Mouse (Mus musculus): ENCODE measurements around the gene Rbm46. TPM values are rescaled to one million over a fixed set of nuclear protein-coding genes. Genes with fewer than 3 reads are reported as not detected.
A peak's percentile ranks its signal among the peaks of the same experiment; 100 is the strongest.

The Rbm46 gene
- 1.0 and 2.9 TPM in 2 replicates for total RNA-seq (2012; rRNA removed)

GRCm38 (mm10) chr3:82876372-82876739, at the start of gene Rbm46:
TSS of gene Rbm46 (minus strand) at chr3:82876483.
- no peak within 1 kb of the TSS for H3K27ac ChIP-seq (ENCODE audit: insufficient read depth, low read depth, low read length, poor library complexity, severe bottlenecking)
- H3K9ac ChIP-seq (ENCODE audit: insufficient read depth, low read depth, low read length, poor library complexity, severe bottlenecking) = 0 out of 2 replicates have a peak within 1 kb of the TSS, but pooled peaks have one; percentile 22
- TF ChIP-seq CHD2 (IDR thresholded peaks at IDR 0.05; ENCODE audit: low read depth, low read length) = peak; percentile 80
- no peak for TF ChIP-seq ZC3H11A (IDR thresholded peaks at IDR 0.05; ENCODE audit: borderline replicate concordance, low read depth, low read length)
- no peak for TF ChIP-seq ZNF384 (IDR thresholded peaks at IDR 0.05; ENCODE audit: low read depth, low read length)
- TF ChIP-seq HCFC1 (IDR thresholded peaks at IDR 0.05; ENCODE audit: borderline replicate concordance, insufficient read depth, low read length) = 0 out of 2 replicates have a peak, but pooled peaks have one; percentile 24
- no peak for TF ChIP-seq MAFK (IDR thresholded peaks at IDR 0.05; ENCODE audit: insufficient read depth, low read depth, low read length)
- DNase-seq (ENCODE audit: low read depth, low spot score) = peak; percentile 75
- in situ Hi-C loops (cut with MboI; ENCODE audit: low sequenced_read_pairs in 2 of 2, unreplicated experiment in 2 of 2) = no loop called here
- H3K4me1 ChIP-seq (ENCODE audit: control insufficient read depth in 2 of 2, insufficient read depth in 2 of 2, low read length in 2 of 2, poor library complexity in 1 of 2) = no peaks in the 10 kb centered on the region
- no peaks in the 10 kb centered on the region for H3K9me3 ChIP-seq (ENCODE audit: control insufficient read depth, insufficient read depth, low read depth, low read length)
- no peaks in the 10 kb centered on the region for H3K36me3 ChIP-seq (ENCODE audit: control insufficient read depth, insufficient read depth, low read length, poor library complexity, severe bottlenecking)
- peak within 1 kb of the TSS; percentile 19 to 63; a peak in 3 of 4 replicates for H3K4me3 ChIP-seq (ENCODE audit: insufficient read depth in 1 of 2, low read depth in 1 of 2, low read length in 2 of 2, poor library complexity in 1 of 2, severe bottlenecking in 1 of 2)

- TF ChIP-seq MAFK (IDR thresholded peaks at IDR 0.05; ENCODE audit: insufficient read depth, low read depth, low read length) = no peak
- TF ChIP-seq CHD2 (IDR thresholded peaks at IDR 0.05; ENCODE audit: low read depth, low read length) = no peak
- no peak for TF ChIP-seq HCFC1 (IDR thresholded peaks at IDR 0.05; ENCODE audit: borderline replicate concordance, insufficient read depth, low read length)
- no peak for TF ChIP-seq ZC3H11A (IDR thresholded peaks at IDR 0.05; ENCODE audit: borderline replicate concordance, low read depth, low read length)
- no peak for TF ChIP-seq ZNF384 (IDR thresholded peaks at IDR 0.05; ENCODE audit: low read depth, low read length)
- Histone ChIP-seq H3K9me3 (ENCODE audit: control insufficient read depth, insufficient read depth, low read depth, low read length) (no peaks in the 10 kb centered on the region), H3K4me3 (ENCODE audit: insufficient read depth in 1 of 2, low read depth in 1 of 2, low read length in 2 of 2, poor library complexity in 1 of 2, severe bottlenecking in 1 of 2) (no peak overlapping the region), H3K9ac (ENCODE audit: insufficient read depth, low read depth, low read length, poor library complexity, severe bottlenecking) (no peak overlapping the region), H3K36me3 (ENCODE audit: control insufficient read depth, insufficient read depth, low read length, poor library complexity, severe bottlenecking) (no peaks in the 10 kb centered on the region), H3K4me1 (ENCODE audit: control insufficient read depth in 2 of 2, insufficient read depth in 2 of 2, low read length in 2 of 2, poor library complexity in 1 of 2) (peaks cover 2 to 8% of the 10 kb centered on the region in 2 experiments; a peak in 1 of 4 replicates), H3K27ac (ENCODE audit: insufficient read depth, low read depth, low read length, poor library complexity, severe bottlenecking) (no peak overlapping the region)
- DNase-seq (ENCODE audit: low read depth, low spot score) = no peak
- in situ Hi-C loops (cut with MboI; ENCODE audit: low sequenced_read_pairs in 2 of 2, unreplicated experiment in 2 of 2) = no loop called here
Measured at GRCm38 (mm10) chr3:82915632-82916031, 39.3 kb upstream of the Rbm46 start.

GRCm38 (mm10) chr3:82908671-82909070, 32.4 kb upstream of the Rbm46 start:
- Histone ChIP-seq H3K27ac (ENCODE audit: insufficient read depth, low read depth, low read length, poor library complexity, severe bottlenecking) (no peak overlapping the region), H3K4me1 (ENCODE audit: control insufficient read depth in 2 of 2, insufficient read depth in 2 of 2, low read length in 2 of 2, poor library complexity in 1 of 2) (no peaks in the 10 kb centered on the region), H3K9ac (ENCODE audit: insufficient read depth, low read depth, low read length, poor library complexity, severe bottlenecking) (no peak overlapping the region), H3K4me3 (ENCODE audit: insufficient read depth in 1 of 2, low read depth in 1 of 2, low read length in 2 of 2, poor library complexity in 1 of 2, severe bottlenecking in 1 of 2) (no peak overlapping the region), H3K9me3 (ENCODE audit: control insufficient read depth, insufficient read depth, low read depth, low read length) (no peaks in the 10 kb centered on the region), H3K36me3 (ENCODE audit: control insufficient read depth, insufficient read depth, low read length, poor library complexity, severe bottlenecking) (no peaks in the 10 kb centered on the region)
- no peak for DNase-seq (ENCODE audit: low read depth, low spot score)
- in situ Hi-C loops (cut with MboI; ENCODE audit: low sequenced_read_pairs in 2 of 2, unreplicated experiment in 2 of 2) = no loop called here
- TF ChIP-seq CHD2 (IDR thresholded peaks at IDR 0.05; ENCODE audit: low read depth, low read length) (no peak), ZNF384 (IDR thresholded peaks at IDR 0.05; ENCODE audit: low read depth, low read length) (no peak), ZC3H11A (IDR thresholded peaks at IDR 0.05; ENCODE audit: borderline replicate concordance, low read depth, low read length) (no peak), MAFK (IDR thresholded peaks at IDR 0.05; ENCODE audit: insufficient read depth, low read depth, low read length) (no peak), HCFC1 (IDR thresholded peaks at IDR 0.05; ENCODE audit: borderline replicate concordance, insufficient read depth, low read length) (no peak)

DNA sequence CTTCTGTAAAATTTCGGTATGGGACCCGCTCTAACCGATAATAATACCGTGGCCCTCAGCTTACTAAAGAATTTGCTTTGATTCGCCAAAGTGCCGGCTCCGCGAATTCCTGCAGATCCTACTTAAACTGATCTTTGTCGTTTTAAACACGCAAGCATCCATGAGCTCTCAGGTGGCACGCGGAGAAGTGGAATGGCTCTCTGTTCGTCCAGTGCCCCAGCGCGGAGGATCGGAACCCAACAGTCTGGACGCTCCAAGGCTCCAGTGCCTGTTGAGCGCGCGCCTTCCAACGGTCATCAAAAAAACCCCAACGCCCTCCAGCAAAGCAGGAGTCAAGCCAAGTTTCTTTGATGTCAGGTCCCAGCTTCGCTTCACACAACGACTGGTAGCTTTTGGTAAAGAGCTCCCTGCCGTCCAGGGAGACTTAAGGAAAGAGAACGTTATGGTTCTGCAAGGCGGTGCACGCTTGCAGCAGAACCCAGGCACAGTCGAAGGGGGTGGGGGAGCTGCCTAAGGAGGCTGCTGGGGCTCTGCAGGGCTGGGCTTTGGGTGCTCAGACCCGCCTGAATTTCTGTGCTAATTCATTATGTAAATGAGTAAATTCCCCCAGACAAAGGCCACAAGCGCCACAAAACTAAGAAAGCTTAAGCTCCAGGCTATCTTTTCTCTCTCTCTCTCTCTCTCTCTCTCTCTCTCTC, 28.1 kb upstream of the Rbm46 start:
- H3K4me1 ChIP-seq (ENCODE audit: control insufficient read depth in 2 of 2, insufficient read depth in 2 of 2, low read length in 2 of 2, poor library complexity in 1 of 2) = no peaks in the 10 kb centered on the region
- no peak overlapping the region for H3K27ac ChIP-seq (ENCODE audit: insufficient read depth, low read depth, low read length, poor library complexity, severe bottlenecking)
- no peaks in the 10 kb centered on the region for H3K36me3 ChIP-seq (ENCODE audit: control insufficient read depth, insufficient read depth, low read length, poor library complexity, severe bottlenecking)
- TF ChIP-seq CHD2 (IDR thresholded peaks at IDR 0.05; ENCODE audit: low read depth, low read length) = no peak
- no peak for TF ChIP-seq MAFK (IDR thresholded peaks at IDR 0.05; ENCODE audit: insufficient read depth, low read depth, low read length)
- TF ChIP-seq ZNF384 (IDR thresholded peaks at IDR 0.05; ENCODE audit: low read depth, low read length) = no peak
- no peak for TF ChIP-seq HCFC1 (IDR thresholded peaks at IDR 0.05; ENCODE audit: borderline replicate concordance, insufficient read depth, low read length)
- no peak for TF ChIP-seq ZC3H11A (IDR thresholded peaks at IDR 0.05; ENCODE audit: borderline replicate concordance, low read depth, low read length)
- DNase-seq (ENCODE audit: low read depth, low spot score) = no peak
- H3K4me3 ChIP-seq (ENCODE audit: insufficient read depth in 1 of 2, low read depth in 1 of 2, low read length in 2 of 2, poor library complexity in 1 of 2, severe bottlenecking in 1 of 2) = peak overlapping the region; percentile 40 to 64
- H3K9ac ChIP-seq (ENCODE audit: insufficient read depth, low read depth, low read length, poor library complexity, severe bottlenecking) = no peak overlapping the region
- in situ Hi-C loops (cut with MboI; ENCODE audit: low sequenced_read_pairs in 2 of 2, unreplicated experiment in 2 of 2) = no loop called here
- no peaks in the 10 kb centered on the region for H3K9me3 ChIP-seq (ENCODE audit: control insufficient read depth, insufficient read depth, low read depth, low read length)

All from ES-E14 (cell line).